Mouse (Mus musculus) gonadal fat pad, adult 2 months (tissue): Measurements from ENCODE around the gene C130079G13Rik. TPM values are rescaled to one million over a fixed set of nuclear protein-coding genes. Genes with fewer than 3 reads are reported as not detected.
A peak's percentile ranks its signal among the peaks of the same experiment; 100 is the strongest.
"Not testable (repeated sequence)": the region's sequence is repeated elsewhere in the genome, so short reads cannot be mapped to it uniquely, and the experiment has no call there.

Experiments
- DNase-seq: peaks from one replicate; pipeline ENCODE4 v3.0.0-alpha.2; 2012; ENCODE audit warnings: low read depth
- polyA plus RNA-seq: library from polyadenylated mRNA; depleted of rRNA; stranded (reverse); fragments of >200 nt; gene quantifications from 2 replicates; pipeline ENCODE4 v1.2.3, GENCODE M21; 2012; rRNA removed

The C130079G13Rik gene
- polyA plus RNA-seq = not detected in 2 replicates

DNA sequence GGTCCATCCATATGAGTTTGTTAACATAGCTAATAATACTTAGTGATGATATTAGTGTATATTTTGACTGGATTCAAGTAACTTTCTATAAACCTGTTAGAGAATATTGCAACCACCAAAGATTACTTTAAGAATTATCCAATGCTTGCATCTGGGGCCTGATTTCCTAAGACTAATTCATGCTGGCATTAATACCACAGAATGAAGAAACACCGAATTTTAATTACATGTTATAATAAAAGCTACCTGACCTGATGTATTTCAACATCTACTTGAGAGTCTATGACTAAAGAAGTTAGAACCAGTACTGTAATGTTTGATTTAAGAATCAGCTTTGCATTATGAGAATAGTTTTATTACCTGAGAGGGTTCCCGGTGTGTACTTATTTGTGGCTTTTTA is at the start of gene C130079G13Rik:
C130079G13Rik (plus strand) TSS at position 301 of the 400 bp plus-strand sequence.
- peak; percentile 31 for DNase-seq

DNA sequence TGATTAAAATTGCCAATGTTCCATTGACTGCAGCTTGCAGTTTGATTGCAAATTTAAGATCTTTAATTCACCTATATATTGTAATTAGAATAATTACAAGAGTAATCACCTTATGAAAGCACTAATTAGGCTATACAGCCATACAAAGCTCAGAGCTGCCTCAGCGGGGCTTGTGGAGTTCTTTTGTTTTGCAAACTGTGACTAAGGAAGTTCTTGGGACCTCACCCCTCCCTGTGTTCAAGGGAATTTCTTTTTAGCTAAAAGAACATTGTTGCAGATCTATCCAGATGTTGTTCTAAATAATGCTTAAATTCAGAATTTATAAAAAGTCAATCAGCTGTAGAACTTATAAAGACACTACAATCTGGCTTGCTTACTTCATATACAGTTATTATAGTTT is 47.4 kb upstream of the C130079G13Rik start:
- DNase-seq = not testable (repeated sequence)

DNA sequence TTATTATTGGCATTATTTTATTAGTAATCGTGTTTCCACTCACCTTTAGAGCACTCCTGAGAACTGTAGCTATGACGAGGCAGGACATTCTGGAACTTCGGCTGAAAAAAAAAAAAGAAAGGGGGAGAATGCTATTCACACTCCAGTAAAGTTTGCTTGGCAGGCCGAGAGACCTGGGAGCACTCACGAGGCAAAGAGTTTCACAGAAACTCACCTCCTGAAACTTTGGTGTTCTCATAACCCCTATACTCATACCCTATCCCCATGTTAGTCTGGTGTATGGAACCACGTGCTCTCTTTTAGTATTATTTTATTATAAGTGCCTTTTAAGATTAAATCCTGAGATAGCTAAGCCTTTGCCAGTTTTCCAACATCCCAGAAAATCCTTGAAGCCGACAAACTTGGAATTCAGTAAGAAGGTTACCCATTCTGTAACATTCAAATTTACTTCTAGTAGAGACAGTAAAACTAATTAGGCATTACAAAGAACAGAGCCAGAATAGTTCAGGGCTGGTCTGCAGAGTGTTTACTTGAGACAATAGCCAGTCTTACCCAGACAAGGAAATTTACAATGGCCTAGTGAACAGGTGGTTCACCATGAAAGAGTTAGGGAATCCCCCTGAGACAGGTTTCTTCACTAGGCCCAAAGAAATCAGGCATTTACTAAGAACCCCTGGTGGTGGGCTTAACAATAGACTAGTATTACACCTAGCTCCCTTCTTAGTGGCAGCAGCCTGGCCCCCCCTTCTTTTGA is 45.0 kb upstream of the C130079G13Rik start:
- not testable (repeated sequence) for DNase-seq

DNA sequence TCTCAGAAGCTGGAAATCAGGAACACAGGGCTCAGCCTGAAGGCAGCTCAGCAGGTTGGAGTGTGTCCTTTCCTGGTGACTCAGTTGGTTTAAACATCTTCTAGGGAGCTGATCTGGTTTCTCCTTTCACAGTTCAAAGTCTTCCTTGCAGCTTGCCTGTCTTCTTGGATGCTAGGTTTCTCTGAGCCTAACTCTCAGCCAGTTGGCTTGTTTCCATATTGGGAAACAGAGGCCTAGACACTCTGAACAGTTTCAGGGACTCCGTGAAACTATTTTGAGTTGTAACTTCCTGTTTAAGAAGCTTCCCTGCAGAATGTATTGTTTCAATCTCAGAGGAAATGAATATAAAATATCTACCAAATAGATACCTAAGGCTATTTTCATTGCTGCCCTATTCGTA is 31.7 kb upstream of the C130079G13Rik start:
- DNase-seq = no peak

DNA sequence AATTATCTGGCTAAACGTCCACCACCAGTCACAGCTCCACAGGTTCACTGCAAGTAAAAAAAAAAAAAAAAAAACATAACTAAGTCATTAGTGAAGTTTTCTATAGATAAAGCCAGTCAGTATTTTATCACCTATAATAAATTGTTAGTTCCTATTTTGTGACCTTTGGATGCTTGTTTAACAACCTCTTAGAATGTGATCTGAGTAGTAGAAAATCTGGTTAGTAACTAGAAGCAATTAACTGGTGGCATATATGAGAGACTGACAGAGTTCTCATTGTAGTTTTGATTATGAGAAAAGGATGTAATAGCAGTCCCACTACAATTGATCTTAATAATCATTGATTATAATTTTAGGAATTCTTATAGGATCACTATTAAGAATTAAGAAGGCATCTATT is 9.6 kb downstream of the C130079G13Rik start:
- DNase-seq = no peak

DNA sequence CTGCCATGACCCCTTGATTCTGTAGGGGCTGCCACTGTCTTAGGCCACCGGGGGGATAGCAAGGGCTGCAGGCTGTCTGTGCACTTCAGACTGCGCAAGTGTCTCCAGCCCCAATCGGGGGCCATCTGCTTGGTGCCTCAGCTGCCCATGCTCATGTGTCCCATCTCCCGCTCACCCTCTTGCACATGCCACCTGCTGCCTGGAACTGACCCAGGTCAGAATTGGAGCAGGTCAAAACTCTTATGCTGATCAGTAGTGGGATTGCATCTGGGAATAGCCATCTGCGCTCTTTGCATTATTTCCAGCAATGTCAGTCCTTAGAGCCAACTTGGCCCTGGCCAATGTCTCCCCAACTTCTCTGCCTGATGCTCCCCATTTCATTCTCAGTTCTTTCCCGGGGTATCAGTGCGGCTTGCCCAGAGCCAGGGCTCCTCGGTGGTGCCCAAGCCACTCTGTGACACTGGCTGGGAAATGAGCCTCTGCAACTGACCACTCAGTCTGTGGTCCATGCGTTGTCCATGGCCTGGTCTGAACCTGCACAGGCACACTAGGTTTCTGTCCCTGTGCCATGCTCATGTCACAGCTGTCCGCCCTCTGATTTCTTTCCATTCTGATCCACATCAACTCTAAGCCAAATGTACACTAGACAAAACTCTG is 22.4 kb downstream of the C130079G13Rik start:
- no peak for DNase-seq

DNA sequence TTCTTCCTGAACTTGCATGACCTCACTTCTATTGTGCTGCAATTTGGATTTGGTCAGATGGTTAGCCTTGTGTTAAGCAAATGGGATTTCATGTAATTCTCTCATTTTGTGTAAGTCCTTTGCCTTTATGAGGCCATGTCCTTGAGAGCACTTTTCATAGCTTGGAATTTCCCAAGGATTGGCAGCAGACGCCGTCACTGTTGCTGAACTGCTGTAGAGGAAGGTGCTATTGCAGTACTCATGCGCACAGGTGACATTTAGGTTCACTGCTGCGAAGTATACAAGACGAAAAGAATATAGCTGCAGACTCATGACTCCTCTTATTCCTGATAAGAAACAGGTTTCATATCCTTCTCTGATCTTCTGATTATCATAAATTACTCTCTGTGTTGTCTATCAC is 45.9 kb downstream of the C130079G13Rik start:
- DNase-seq = no peak

DNA sequence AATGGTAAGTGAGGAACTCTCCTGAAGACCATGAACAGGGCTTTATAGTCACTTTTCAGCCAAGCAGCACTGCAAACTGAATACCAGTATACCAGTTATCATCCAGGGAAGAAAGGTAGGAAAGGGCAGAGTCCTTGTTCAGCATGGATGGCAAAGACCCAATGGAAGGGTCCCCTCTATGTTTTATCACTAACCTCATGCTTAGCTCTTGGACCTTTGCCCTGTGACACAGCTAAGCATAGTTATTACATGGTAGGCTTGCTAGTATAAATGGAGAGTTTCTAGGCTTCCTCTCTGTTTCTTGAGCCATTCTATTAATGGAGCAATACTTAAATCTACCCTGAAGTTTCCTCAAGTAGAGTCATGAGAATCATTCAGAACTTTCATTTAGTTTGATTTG is 49.6 kb downstream of the C130079G13Rik start:
- no peak for DNase-seq

Other genes starting within 250 kb of the C130079G13Rik start
- not detected in 2 replicates for gene Gm5538, start 195.4 kb upstream of the C130079G13Rik start, polyA plus RNA-seq
- not detected in 2 replicates for gene Gm8298, start 64.2 kb upstream of the C130079G13Rik start, polyA plus RNA-seq
- gene Aadacl2, start 81.5 kb downstream of the C130079G13Rik start, polyA plus RNA-seq = not detected in 2 replicates
- gene Aadac, start 100.5 kb downstream of the C130079G13Rik start, polyA plus RNA-seq = 0.92 and 2.1 TPM in 2 replicates
- 30.5 and 58.1 TPM in 2 replicates for gene Sucnr1, start 156.7 kb downstream of the C130079G13Rik start, polyA plus RNA-seq